Mouse (Mus musculus) E14TG2a.4 (cell line): Measurements from ENCODE around the gene Krt83.

Source experiments
- CTCF ChIP-seq: conservative IDR thresholded peaks from 2 replicates; pipeline ENCODE4 v1.5.1; 2014; ENCODE audit warnings: low read length
- NANOG ChIP-seq: IDR thresholded peaks from 2 replicates; pipeline ENCODE4 v1.6.1; 2014; ENCODE audit warnings: borderline replicate concordance, low read length, mixed read lengths

DNA sequence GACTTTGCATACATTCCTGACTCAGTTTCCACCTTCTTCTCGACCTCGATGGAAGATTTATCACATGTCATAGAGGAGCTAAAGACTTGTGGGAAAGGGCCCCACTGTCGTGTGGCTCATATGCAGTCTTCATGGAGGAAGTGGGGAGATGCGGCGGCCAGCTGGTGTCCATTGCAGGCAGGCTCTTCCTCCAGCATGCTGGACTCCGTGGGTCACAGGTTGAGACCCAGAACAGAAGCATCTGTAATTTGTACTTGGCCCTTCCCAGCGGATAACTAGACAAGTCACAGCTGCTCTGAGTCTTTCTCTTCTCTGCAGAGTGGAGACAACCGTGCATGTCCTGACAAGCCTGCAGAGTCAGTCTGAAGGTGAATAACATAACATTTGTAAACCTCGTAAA lies 16.9 kb upstream of the Krt83 start:
- TF ChIP-seq CTCF, result no peak
- no peak for TF ChIP-seq NANOG
